Mouse (Mus musculus) liver, embryonic 16.5 days (tissue): Measurements from ENCODE around the gene Lrrc8e. TPM values are rescaled to one million over a fixed set of nuclear protein-coding genes. Genes with fewer than 3 reads are reported as not detected.

Source experiments
- ATAC-seq: fragments of 200-750 bp; cut with Nextera tagmentation; 2 replicates; pipeline ENCODE4 v1.8.0; 2017; ENCODE audit warnings: low read depth, mild to moderate bottlenecking, moderate number of reproducible peaks, moderate library complexity
- H3K27ac ChIP-seq: fragments of 300-500 bp; sonication (generic); 2 replicates; pipeline ENCODE4 v1.5.1; 2014; ENCODE audit warnings: mild to moderate bottlenecking, low read length
- H3K27me3 ChIP-seq: fragments of 300-500 bp; sonication (generic); 2 replicates; pipeline ENCODE4 v1.6.1; 2014; ENCODE audit warnings: low read depth, low read length, mixed read lengths; ENCODE audit not compliant: control insufficient read depth, insufficient read depth
- H3K36me3 ChIP-seq: fragments of 300-500 bp; sonication (generic); 2 replicates; pipeline ENCODE4 v1.6.1; 2014; ENCODE audit warnings: mild to moderate bottlenecking; ENCODE audit not compliant: control insufficient read depth, insufficient read depth
- H3K4me1 ChIP-seq: fragments of 300-500 bp; sonication (generic); 2 replicates; pipeline ENCODE4 v1.6.1; 2014; ENCODE audit warnings: low read depth, low read length, mixed read lengths; ENCODE audit not compliant: control insufficient read depth
- H3K4me2 ChIP-seq: fragments of 300-500 bp; sonication (generic); 2 replicates; pipeline ENCODE4 v1.6.1; 2014; ENCODE audit warnings: low read depth, low read length, mixed read lengths
- H3K4me3 ChIP-seq: fragments of 300-500 bp; sonication (generic); 2 replicates; pipeline ENCODE4 v1.5.1; 2014; ENCODE audit warnings: low read depth, mild to moderate bottlenecking, low read length
- H3K9ac ChIP-seq: fragments of 300-500 bp; sonication (generic); 2 replicates; pipeline ENCODE4 v1.6.1; 2014; ENCODE audit warnings: low read depth, low read length
- H3K9me3 ChIP-seq: fragments of 300-500 bp; sonication (generic); replicated peaks from 2 replicates; pipeline ENCODE4 v1.6.1; 2016; ENCODE audit warnings: low read length; ENCODE audit not compliant: control insufficient read depth
- WGBS: fragments of 180-500 bp; shearing (Covaris S2); extraction: QIAGEN DNeasy Blood & Tissue Kit; methylation state at CpG from one replicate; pipeline ENCODE4 v1.1.7; 2014; ENCODE audit not compliant: insufficient replicate concordance; 5-methylcytosine and 5-hydroxymethylcytosine counted together
- polyA plus RNA-seq: library from polyadenylated mRNA; unstranded; fragments of >200 nt; fragmentation: Nextera tagmentation; extraction: Ambion mirVana; gene quantifications from 2 replicates; pipeline ENCODE4 v1.2.1, GENCODE M21; 2015

Lrrc8e gene
- polyA plus RNA-seq, 1 experiment from 2014 or later: 0.38 TPM

- Histone ChIP-seq H3K27ac (peak overlapping the region; percentile 95), H3K9ac (peak overlapping the region; percentile 83), H3K4me2 (peak overlapping the region; percentile 94), H3K4me1 (peaks cover 29% of the 10 kb centered on the region), H3K4me3 (peak overlapping the region; percentile 82), H3K36me3 (no peaks in the 10 kb centered on the region), H3K27me3 (no peaks in the 10 kb centered on the region), H3K9me3 (no peaks in the 10 kb centered on the region)
- no peak for ATAC-seq
- WGBS: 18% methylated on average over 15 of the region's 15 CpGs
Measured at GRCm38 (mm10) chr8:4237814-4238433, 11.3 kb downstream of the Lrrc8e start.

GRCm38 (mm10) chr8:4238434-4239192, 12.0 kb downstream of the Lrrc8e start, which contains the start of the genes Map2k7 and Gm49320:
Gene Map2k7 (plus strand): TSS chr8:4238740.
Gene Gm49320 (plus strand): TSS chr8:4238865.
- Histone ChIP-seq H3K4me3 (peak within 1 kb of the TSS; percentile 82), H3K9ac (peak within 1 kb of the TSS; percentile 83), H3K36me3 (peaks cover 4% of the 10 kb centered on the region), H3K4me1 (peaks cover 29% of the 10 kb centered on the region), H3K27me3 (no peaks in the 10 kb centered on the region), H3K27ac (peak within 1 kb of the TSS; percentile 95), H3K4me2 (peak within 1 kb of the TSS; percentile 94), H3K9me3 (no peaks in the 10 kb centered on the region)
- peak; percentile 92 for ATAC-seq
- under 1% methylated on average over 58 of the region's 71 CpGs for WGBS

GRCm38 (mm10) chr8:4239193-4239890, 12.7 kb downstream of the Lrrc8e start:
- H3K4me2 ChIP-seq: peak overlapping the region; percentile 94
- no peaks in the 10 kb centered on the region for H3K9me3 ChIP-seq
- peak; percentile 23 for ATAC-seq
- peak overlapping the region; percentile 83 for H3K9ac ChIP-seq
- H3K4me3 ChIP-seq: peak overlapping the region; percentile 82
- peaks cover 29% of the 10 kb centered on the region for H3K4me1 ChIP-seq
- peaks cover 7% of the 10 kb centered on the region for H3K36me3 ChIP-seq
- H3K27me3 ChIP-seq: no peaks in the 10 kb centered on the region
- 6% methylated on average over 19 of the region's 19 CpGs for WGBS
- peak overlapping the region; percentile 95 for H3K27ac ChIP-seq

- Histone ChIP-seq H3K9me3 (no peaks in the 10 kb centered on the region), H3K4me2 (no peak overlapping the region), H3K4me1 (peaks cover 11% of the 10 kb centered on the region), H3K4me3 (no peak overlapping the region), H3K9ac (no peak overlapping the region), H3K27ac (no peak overlapping the region), H3K36me3 (peaks cover 20% of the 10 kb centered on the region), H3K27me3 (no peaks in the 10 kb centered on the region)
- 87% methylated on average over 5 of the region's 5 CpGs for WGBS
- no peak for ATAC-seq
Measured at GRCm38 (mm10) chr8:4245061-4245460, 18.4 kb downstream of the Lrrc8e start.

GRCm38 (mm10) chr8:4245737-4246136, 19.1 kb downstream of the Lrrc8e start:
- Histone ChIP-seq H3K27ac (no peak overlapping the region), H3K36me3 (peaks cover 20% of the 10 kb centered on the region), H3K4me1 (peaks cover 8% of the 10 kb centered on the region), H3K4me3 (no peak overlapping the region), H3K27me3 (no peaks in the 10 kb centered on the region), H3K4me2 (no peak overlapping the region), H3K9me3 (no peaks in the 10 kb centered on the region), H3K9ac (no peak overlapping the region)
- WGBS: 78% methylated on average over 13 of the region's 13 CpGs
- ATAC-seq: no peak

- peaks cover 7% of the 10 kb centered on the region for H3K4me1 ChIP-seq
- H3K27me3 ChIP-seq: no peaks in the 10 kb centered on the region
- ATAC-seq: 0 out of 2 replicates have a peak, but pooled peaks have one; percentile 23
- H3K4me2 ChIP-seq: no peak overlapping the region
- no peaks in the 10 kb centered on the region for H3K9me3 ChIP-seq
- peaks cover 20% of the 10 kb centered on the region for H3K36me3 ChIP-seq
- H3K4me3 ChIP-seq: no peak overlapping the region
- no peak overlapping the region for H3K27ac ChIP-seq
- 62% methylated on average over 8 of the region's 8 CpGs for WGBS
- H3K9ac ChIP-seq: no peak overlapping the region
Measured at GRCm38 (mm10) chr8:4247241-4247640, 20.6 kb downstream of the Lrrc8e start.

GRCm38 (mm10) chr8:4247951-4248540, 21.4 kb downstream of the Lrrc8e start, which contains the start of gene Tgfbr3l:
Gene Tgfbr3l (plus strand): TSS chr8:4248214.
- Histone ChIP-seq H3K4me1 (peaks cover 12% of the 10 kb centered on the region), H3K27me3 (no peaks in the 10 kb centered on the region), H3K36me3 (peaks cover 19% of the 10 kb centered on the region), H3K4me2 (no peak within 1 kb of the TSS), H3K4me3 (no peak within 1 kb of the TSS), H3K27ac (no peak within 1 kb of the TSS), H3K9ac (no peak within 1 kb of the TSS), H3K9me3 (no peaks in the 10 kb centered on the region)
- WGBS: 80% methylated on average over 15 of the region's 15 CpGs
- ATAC-seq: no peak

GRCm38 (mm10) chr8:4249213-4249612, 22.6 kb downstream of the Lrrc8e start:
- H3K9me3 ChIP-seq: no peaks in the 10 kb centered on the region
- H3K9ac ChIP-seq: no peak overlapping the region
- no peak overlapping the region for H3K4me3 ChIP-seq
- peaks cover 13% of the 10 kb centered on the region for H3K36me3 ChIP-seq
- no peak overlapping the region for H3K27ac ChIP-seq
- no peaks in the 10 kb centered on the region for H3K27me3 ChIP-seq
- no peak for ATAC-seq
- H3K4me1 ChIP-seq: peaks cover 18% of the 10 kb centered on the region
- WGBS: 55% methylated on average over 29 of the region's 29 CpGs
- no peak overlapping the region for H3K4me2 ChIP-seq
